Mouse (Mus musculus) A20 (cell line): ENCODE measurements at regions not wholly inside any gene's neighbourhood (a gene's known extent, or its start where the extent isn't known, plus 50 kb on each side); places are given as distances from the start of the nearest gene placed in this dataset.

Experiments
- DNase-seq: peaks from one replicate; pipeline ENCODE4 v3.0.0-alpha.2; 2011; ENCODE audit warnings: low read depth, low spot score

GRCm38 (mm10) chr10:113034356-113034755 lies 105.6 kb upstream of the Atxn7l3b start:
- no peak for DNase-seq

DNA sequence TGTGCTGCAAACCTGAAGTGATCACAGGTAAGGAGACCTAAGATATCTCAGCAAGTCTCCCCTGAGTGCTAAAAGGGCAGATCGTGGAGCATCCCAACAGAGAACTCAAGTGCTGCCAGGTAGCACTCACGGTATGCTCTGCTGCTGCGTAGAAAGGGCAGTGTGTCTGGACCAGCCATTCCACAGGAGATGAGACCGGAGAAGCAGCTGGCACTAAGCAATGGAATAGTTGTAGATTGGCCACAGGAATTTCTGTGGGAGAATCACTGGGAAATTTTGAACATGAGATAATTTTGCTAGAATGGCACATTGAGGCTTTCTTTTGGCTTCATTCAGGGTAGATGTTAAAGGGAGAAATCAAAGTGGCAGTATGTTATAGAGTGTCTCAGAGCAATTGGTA lies 104.1 kb upstream of the Atxn7l3b start:
- no peak for DNase-seq

DNA sequence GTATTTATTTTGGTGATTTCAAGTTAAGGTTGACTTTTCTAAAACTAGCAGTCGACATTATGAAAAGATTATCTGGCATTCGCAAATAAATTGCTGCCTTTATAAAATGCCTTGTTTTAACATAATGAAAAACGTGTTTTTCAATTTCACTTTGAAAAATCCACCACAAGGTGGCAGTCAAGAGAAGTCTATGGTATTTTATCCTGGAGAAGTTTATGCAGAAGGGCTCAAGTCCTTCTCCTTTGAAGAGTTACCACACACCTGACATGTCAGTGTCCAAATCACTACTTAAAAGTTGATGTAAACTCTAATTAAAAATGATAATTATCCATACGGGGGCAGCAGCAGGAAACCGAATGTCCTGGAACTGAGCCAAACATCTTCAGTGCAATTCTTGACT lies 98.5 kb upstream of the Atxn7l3b start:
- DNase-seq = peak; percentile 61

DNA sequence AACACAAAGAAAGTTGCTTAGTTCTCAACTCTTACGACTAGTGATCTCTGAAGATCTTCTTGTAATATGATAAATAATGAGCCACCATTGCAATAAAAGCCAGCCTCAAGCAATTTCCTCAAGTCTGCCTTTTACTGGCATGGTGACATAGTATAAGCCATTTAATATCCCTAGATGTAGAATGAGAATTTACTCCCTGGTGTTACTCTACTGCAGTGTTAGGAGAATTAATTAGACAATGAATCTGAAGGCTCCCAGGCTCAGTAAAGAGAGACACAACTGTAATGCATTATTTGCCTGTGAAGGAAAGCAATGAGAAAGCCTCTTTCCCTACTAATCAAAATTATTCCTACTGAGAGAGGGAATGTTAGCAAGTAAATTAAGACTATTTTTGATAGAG lies 95.8 kb upstream of the Atxn7l3b start:
- DNase-seq = no peak

- DNase-seq = no peak
Measured at GRCm38 (mm10) chr10:113009124-113009523, 80.3 kb upstream of the Atxn7l3b start.

DNA sequence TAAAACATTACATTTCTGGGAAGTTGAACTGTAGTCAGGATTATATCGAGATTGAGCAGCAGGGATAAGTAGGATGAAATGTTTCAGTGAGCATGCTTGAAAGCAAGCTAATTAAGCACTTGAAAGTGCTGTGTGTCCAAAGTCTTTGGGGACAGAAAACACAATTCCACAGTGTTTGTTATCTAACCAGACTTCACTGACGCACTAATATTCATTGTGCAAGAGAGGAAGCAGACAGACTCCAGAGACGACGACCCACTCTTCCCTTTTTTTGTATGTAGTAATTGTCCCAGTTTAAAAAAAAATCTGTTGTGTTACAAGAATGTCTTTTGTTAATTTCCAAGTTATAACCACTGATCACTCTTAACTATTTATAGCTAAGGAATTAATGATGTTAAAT lies 61.9 kb upstream of the Atxn7l3b start:
- DNase-seq = no peak

DNA sequence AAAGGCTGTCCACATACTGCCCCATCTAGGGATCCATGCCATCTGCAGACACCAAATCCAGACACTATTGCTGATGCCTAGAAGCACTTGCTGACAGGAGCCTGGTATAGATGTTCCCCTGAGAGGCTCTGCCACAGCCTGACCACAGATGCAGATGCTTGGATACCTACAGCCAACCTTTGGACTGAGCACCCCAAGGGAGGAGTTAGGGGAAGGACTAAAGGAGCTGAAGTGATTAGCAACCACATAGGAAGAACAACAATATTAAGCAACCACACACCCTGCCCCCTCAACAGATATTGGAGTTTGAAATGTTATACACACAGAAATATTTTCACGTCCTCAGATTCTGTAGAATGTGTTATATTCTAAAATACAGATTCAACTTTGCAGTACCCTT lies 53.9 kb upstream of the Atxn7l3b start:
- no peak for DNase-seq
